Mouse (Mus musculus) embryonic fibroblast, embryonic 13.5 days (primary cell): ENCODE measurements around the gene Sytl5.

ENCODE experiments used
- CTCF ChIP-seq: IDR thresholded peaks from 2 replicates; pipeline ENCODE4 v1.5.1; 2011; ENCODE audit warnings: mild to moderate bottlenecking, control low read depth, low read length, moderate library complexity, borderline replicate concordance; ENCODE audit not compliant: insufficient read depth
- POLR2A ChIP-seq: IDR thresholded peaks from 2 replicates; pipeline ENCODE4 v1.6.1; 2011; ENCODE audit warnings: low read depth, mild to moderate bottlenecking, control low read depth, low read length, moderate library complexity

GRCm38 (mm10) chrX:9909572-9909971 lies 24.1 kb downstream of the Sytl5 start:
- TF ChIP-seq POLR2A (no peak), CTCF (no peak)
